Mouse (Mus musculus) lung, postnatal 36 days (tissue): Measurements from ENCODE around the gene Cc2d1b.

ENCODE experiments used
- DNase-seq: peaks from one replicate; pipeline ENCODE4 v3.0.0; 2022; ENCODE audit warnings: mixed read lengths

Gene Cc2d1b

DNA sequence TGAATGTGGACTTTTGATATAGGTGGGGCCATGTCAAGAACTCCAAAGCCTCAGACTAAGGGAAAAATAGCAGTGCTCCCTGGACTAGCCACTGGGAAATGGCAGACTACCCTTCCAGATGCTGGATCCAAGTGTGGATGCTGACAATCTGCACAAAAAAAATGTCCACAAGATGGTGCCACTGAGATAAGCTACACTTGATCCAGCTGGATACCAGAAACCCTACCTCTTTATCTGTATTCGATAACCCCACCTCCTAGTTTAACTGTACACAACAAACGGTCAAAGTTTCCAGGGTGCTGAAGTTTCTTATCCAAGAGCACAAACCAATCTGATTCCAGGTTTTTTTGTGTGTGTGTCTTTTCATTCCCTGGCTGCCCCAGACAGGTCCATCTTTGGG lies 44.7 kb downstream of the Cc2d1b start:
- DNase-seq = peak; percentile 30
